Mouse (Mus musculus) spleen, adult 2 months (tissue): ENCODE data around the gene Zfp383.

Source experiments
- CTCF ChIP-seq: fragments of 200-500 bp; IDR thresholded peaks from 2 replicates; pipeline ENCODE4 v1.5.1; 2011; ENCODE audit warnings: mild to moderate bottlenecking, inconsistent platforms; ENCODE audit not compliant: insufficient read depth, insufficient read length, insufficient replicate concordance; ENCODE audit errors: extremely low read depth
- POLR2A ChIP-seq: fragments of 200-500 bp; IDR thresholded peaks from 2 replicates; pipeline ENCODE4 v1.6.1; 2011; ENCODE audit warnings: low read depth, low read length, inconsistent platforms

DNA sequence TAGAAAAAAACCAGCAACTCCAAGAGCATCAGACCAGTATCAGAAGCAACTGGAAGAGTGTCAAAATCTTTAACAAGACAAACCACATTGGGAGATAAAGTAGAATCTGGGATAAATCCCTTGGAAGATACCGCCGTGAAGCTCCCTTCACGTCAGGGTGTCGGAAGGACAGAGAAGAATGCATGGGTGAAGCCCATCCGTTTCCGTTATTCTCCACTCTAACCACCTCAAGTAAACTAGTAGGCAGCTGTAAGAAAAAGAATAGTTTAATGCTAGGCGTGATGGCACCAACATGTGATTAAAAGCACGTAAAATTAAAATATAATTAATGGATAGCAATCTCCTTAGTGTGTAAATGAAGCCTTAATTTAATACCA is 1.4 kb upstream of the Zfp383 start:
- no peak for TF ChIP-seq CTCF
- TF ChIP-seq POLR2A: no peak
